Mouse (Mus musculus) cerebellum, postnatal 36 days (tissue): ENCODE results near the gene Adar.
"Not testable (repeated sequence)": the region's sequence is repeated elsewhere in the genome, so short reads cannot be mapped to it uniquely, and the experiment has no call there.

ENCODE experiments used
- DNase-seq, 2 experiments: peaks; one replicate each; pipeline ENCODE4 v3.0.0; 2021 to 2022; ENCODE audit warnings: mixed read lengths in 2 of 2

The Adar gene

DNA sequence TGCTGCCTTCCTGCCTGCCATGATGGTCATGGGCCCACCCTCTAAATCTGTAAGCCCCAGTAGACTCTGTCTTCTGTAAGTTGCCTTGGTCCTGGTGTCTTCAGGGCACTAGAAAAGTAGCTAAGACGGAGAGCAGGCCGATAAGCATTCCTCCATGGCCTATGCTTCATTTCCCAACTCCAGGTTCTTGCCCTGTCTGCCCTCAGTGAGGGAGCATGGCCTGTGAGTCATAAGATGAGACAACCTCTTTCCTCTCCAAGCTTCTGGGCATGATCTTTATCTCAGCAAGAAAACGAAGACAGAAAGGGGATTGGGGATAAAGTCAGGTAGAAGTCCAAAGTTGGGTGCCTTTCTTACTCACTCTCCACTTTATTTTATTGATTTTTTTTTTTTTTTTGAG, 83.7 kb downstream of the Adar start:
- DNase-seq = no peak

DNA sequence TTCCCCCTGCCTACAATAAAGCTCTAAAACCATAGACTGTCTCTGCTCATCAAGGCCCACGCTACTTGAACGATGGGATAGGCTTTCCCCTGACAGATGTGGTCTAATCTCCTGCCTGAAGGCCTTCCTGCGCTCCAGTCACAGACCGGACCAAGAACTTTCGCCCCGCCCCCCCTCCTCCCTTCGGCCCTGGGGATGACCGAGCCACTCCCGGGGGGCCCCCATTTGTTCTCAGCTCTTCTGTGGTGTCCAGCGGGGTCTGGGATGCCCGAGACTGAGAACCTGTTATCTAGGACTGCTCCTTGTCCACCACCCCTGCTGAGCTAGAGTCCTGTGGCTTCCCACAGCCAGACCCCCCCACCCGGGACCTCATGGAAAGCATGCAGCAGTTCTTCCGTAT, 84.7 kb downstream of the Adar start:
- no peak for DNase-seq

GRCm38 (mm10) chr3:89800078-89800477, 85.3 kb downstream of the Adar start:
- not testable (repeated sequence) for DNase-seq

DNA sequence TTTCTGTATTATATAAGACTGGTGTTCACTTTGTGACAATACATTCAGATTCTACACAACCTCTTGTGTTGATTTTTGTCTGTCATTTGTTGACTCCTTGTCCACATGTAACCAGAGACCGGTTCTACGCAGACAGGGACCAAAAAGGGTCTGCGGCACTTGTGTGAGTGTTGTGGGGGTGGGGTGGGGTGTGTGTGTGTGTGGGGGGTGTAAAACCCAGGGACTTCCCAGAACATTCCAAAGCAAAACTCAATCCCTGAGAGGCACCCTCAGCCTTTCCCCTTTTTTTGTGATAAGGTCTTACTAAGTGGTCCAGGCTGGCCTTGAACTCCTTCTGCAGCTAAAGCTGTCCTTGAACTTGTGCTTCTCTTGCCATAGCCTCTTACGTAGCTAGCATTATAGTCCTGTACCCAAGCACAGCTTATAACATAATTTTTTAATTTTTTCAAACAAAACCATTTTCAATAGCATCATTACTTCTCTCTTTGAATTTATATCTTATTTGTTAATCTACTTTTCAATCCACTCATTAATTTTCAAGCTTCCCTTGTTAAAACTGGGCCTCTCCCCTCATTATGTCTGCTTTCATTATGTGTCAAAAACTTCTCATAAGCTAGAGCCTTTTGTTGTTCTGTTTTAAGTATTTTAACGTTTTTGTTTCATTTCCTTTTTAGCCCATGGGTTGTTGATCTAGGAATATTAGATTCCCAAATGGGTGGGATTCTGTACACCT, 86.1 kb downstream of the Adar start:
- no peak for DNase-seq

DNA sequence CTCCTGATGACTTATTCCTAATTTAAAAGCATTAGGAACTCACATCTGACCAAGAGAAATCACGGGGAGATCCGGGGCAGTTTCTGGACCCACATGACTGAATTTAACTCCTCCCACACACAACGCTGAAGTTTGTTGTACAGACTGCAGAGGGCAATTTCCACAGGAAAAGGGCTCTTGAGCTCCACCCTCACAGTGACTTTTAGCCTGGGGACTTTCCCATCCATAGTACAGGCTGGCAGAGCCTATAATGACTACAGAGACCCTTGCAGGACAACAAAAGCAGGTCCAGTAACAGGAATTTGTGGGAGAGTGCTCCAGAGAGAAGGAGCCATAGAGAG, 86.7 kb downstream of the Adar start:
- DNase-seq = no peak

- no peak for DNase-seq
These were observed 88.1 kb downstream of the Adar start for GRCm38 (mm10) chr3:89802876-89803275.
